Mouse (Mus musculus) erythroid progenitor cell, adult 5-6 weeks (primary cell): ENCODE data around the gene Osm. TPM values are rescaled to one million over a fixed set of nuclear protein-coding genes. Genes with fewer than 3 reads are reported as not detected.

Source experiments
- ATAC-seq: replicated peaks from 2 replicates; pipeline ENCODE4 v1.8.0; 2016; ENCODE audit warnings: moderate number of reproducible peaks, mild to moderate bottlenecking, moderate TSS enrichment, inconsistent platforms; ENCODE audit not compliant: poor library complexity, low FRiP score, severe bottlenecking
- total RNA-seq, 2 experiments: library from RNA; stranded (forward) in 1 of 2; stranded (reverse) in 1 of 2; fragments of 150-400 nt in 1 of 2; fragments of 186-747, 209-891 nt in 1 of 2; gene quantifications; 2 replicates each; pipeline versions ENCODE4 v1.2.3 to v1.2.4; 2015 to 2017; ENCODE audit warnings: low replicate concordance in 2 of 2

The Osm gene
- total RNA-seq, 2 experiments from 2014 or later: 4.3 to 4.6 TPM

- no peak for ATAC-seq
These were observed 1.1 kb upstream of the Osm start for GRCm38 (mm10) chr11:4235052-4235655.

GRCm38 (mm10) chr11:4236546-4237067 lies 387 bp downstream of the Osm start:
- peak; percentile 61 for ATAC-seq

GRCm38 (mm10) chr11:4237389-4237912 lies 1.2 kb downstream of the Osm start:
- no peak for ATAC-seq

GRCm38 (mm10) chr11:4238167-4238566 lies 1.9 kb downstream of the Osm start:
- ATAC-seq: no peak

- no peak for ATAC-seq
These were observed 3.5 kb downstream of the Osm start for GRCm38 (mm10) chr11:4239691-4240090.

GRCm38 (mm10) chr11:4240151-4240550 lies 3.9 kb downstream of the Osm start:
- no peak for ATAC-seq

- ATAC-seq: no peak
These were observed 5.0 kb downstream of the Osm start for GRCm38 (mm10) chr11:4241180-4241579.

GRCm38 (mm10) chr11:4246126-4246525 lies 9.9 kb downstream of the Osm start:
- ATAC-seq: no peak

- no peak for ATAC-seq
These were observed 10.4 kb downstream of the Osm start for GRCm38 (mm10) chr11:4246623-4247022.

GRCm38 (mm10) chr11:4247201-4247959 lies 11.2 kb downstream of the Osm start:
- ATAC-seq: no peak

- no peak for ATAC-seq
These were observed 12.9 kb downstream of the Osm start for GRCm38 (mm10) chr11:4249151-4249550.

GRCm38 (mm10) chr11:4250290-4250689 lies 14.1 kb downstream of the Osm start:
- ATAC-seq: no peak

- no peak for ATAC-seq
These were observed 15.2 kb downstream of the Osm start for GRCm38 (mm10) chr11:4251376-4251775.

GRCm38 (mm10) chr11:4252886-4253285 lies 16.7 kb downstream of the Osm start:
- no peak for ATAC-seq

- no peak for ATAC-seq
These were observed 20.8 kb downstream of the Osm start, which contains the start of gene Lif for GRCm38 (mm10) chr11:4256846-4257607. Gene Lif (plus strand): TSS chr11:4257557.

- ATAC-seq: no peak
These were observed 21.5 kb downstream of the Osm start for GRCm38 (mm10) chr11:4257756-4258155.

GRCm38 (mm10) chr11:4258657-4259082 lies 22.4 kb downstream of the Osm start:
- peak; percentile 85 for ATAC-seq

- no peak for ATAC-seq
These were observed 24.4 kb downstream of the Osm start for GRCm38 (mm10) chr11:4260463-4261187.

GRCm38 (mm10) chr11:4261188-4261494 lies 24.9 kb downstream of the Osm start:
- ATAC-seq: no peak

GRCm38 (mm10) chr11:4261969-4262368 lies 25.7 kb downstream of the Osm start:
- no peak for ATAC-seq
